In the genomic region with DNA sequence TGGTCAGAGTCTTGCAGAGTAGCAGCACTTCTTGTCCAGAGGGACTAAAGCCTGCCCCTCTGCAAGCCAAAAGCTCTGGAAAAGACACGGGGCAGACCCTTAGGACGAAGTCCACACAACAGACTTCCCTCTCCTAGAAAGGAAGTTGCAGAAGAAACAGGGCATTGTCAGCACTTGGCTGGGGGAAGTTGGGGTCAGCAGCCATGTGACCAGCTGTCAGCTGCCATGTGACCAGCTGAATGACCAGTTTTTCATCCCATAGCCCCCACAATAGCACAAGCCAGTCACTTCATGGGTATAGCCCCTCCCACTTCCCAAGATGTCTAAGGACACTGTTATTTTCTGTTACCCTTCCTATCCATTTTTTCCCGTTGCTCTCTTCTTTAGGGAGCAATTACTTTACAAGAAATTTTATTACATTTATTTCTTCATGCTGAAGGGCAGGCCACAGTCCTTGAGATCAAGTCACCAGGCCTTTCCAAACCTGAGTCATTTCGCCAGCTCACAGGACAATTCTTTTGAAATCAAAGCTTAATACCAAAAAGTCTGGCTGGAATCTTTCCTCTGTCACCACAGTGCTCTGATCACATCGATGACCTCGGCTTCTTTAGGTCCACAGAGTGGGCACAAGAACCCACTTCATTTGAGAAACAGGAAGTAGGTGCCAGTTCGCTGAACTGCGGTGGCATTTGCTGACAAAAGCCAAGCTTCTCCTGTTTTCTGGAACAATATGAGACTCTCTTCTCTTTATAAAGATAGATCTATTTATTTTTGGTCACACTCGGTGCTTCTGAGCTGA, we compare ENCODE assay signal across 16 mouse cellular contexts. TPM values are rescaled to one million over a fixed set of nuclear protein-coding genes. Genes with fewer than 3 reads are reported as not detected.
DNase-seq lines count a peak whose midpoint lies in the region; ATAC-seq and TF ChIP-seq lines count a peak whose summit lies in the region.
"Had no signal": no experiment of that assay in that cellular context is flagged by ENCODE, and none has a peak within 500 bp of the region (broad histone marks: within the 10 kb centered on the region; RNA-seq: fewer than 3 reads in every experiment).

No protein-coding gene starts in this region.

- H3K4me1 ChIP-seq in thymus, adult 2 months (replicated peaks; ENCODE audit: control insufficient read depth, insufficient read depth, low read length), result peaks cover 6% of the 10 kb centered on the region; the same call in 1 of the 2 replicates
- H3K4me1 ChIP-seq: midbrain, embryonic 12.5 days had no signal

- H3K4me3 ChIP-seq in macrophage (ENCODE audit: inconsistent target), result no peak overlapping the region
- no peak overlapping the region for H3K4me3 ChIP-seq in thymus, adult 2 months (ENCODE audit: control insufficient read depth, insufficient read depth, low read length)
- H3K4me3 ChIP-seq: midbrain, embryonic 12.5 days had no signal

- peaks cover 54% of the 10 kb centered on the region for H3K36me3 ChIP-seq in macrophage (ENCODE audit: inconsistent target)
- H3K36me3 ChIP-seq in thymus, adult 2 months (ENCODE audit: control insufficient read depth, insufficient read depth, low read length), result peaks cover 46% of the 10 kb centered on the region
- H3K36me3 ChIP-seq: midbrain, embryonic 12.5 days had no signal

- no peak for ATAC-seq in cerebellum, adult (ENCODE audit: insufficient number of reproducible peaks, low FRiP score, low TSS enrichment)
- ATAC-seq: lung, postnatal 0 days had no signal

- no peak for TF ChIP-seq POLR2A in thymus, adult 2 months (IDR thresholded peaks at IDR 0.05; ENCODE audit: control insufficient read depth, extremely low read depth, insufficient read depth, low read length, poor library complexity)

- H3K79me2 ChIP-seq in macrophage (ENCODE audit: inconsistent target), result peaks cover 75% of the 10 kb centered on the region

- DNase-seq in adrenal gland, adult (ENCODE audit: inconsistent age in 2 of 2, low spot score in 1 of 2), result peak; percentile 78 to 90
- no peak for DNase-seq in adrenal gland, adult 18-20 months (ENCODE audit: low spot score in 2 of 2)
- DNase-seq in kidney, adult 9 months, result peak; percentile 49
- DNase-seq in kidney, postnatal 14 days, result no peak
- peak; percentile 49 for DNase-seq in adrenal gland, postnatal 10 days
- no peak for DNase-seq in thymus, adult 2 months
- DNase-seq: cerebellum, adult 18-20 months; right cerebral cortex, adult 18-20 months had no signal

- H3K27me3 ChIP-seq in thymus, adult 2 months (ENCODE audit: control insufficient read depth, insufficient read depth, low read length), result no peaks in the 10 kb centered on the region
- H3K27me3 ChIP-seq: midbrain, embryonic 12.5 days had no signal

- 19% methylated on average over 9 of the region's 9 CpGs for WGBS in macrophage (ENCODE audit: missing documents)
- WGBS in thymus, adult 2 months, result 69% methylated on average over 9 of the region's 9 CpGs

- H3K27ac ChIP-seq in macrophage, result peak overlapping the region; percentile 92
- H3K27ac ChIP-seq in thymus, adult 2 months (ENCODE audit: control insufficient read depth, insufficient read depth, low read length), result no peak overlapping the region
- H3K27ac ChIP-seq: midbrain, embryonic 12.5 days; stomach, postnatal 0 days had no signal

- TF ChIP-seq CTCF in thymus, adult 2 months (IDR thresholded peaks at IDR 0.05; ENCODE audit: borderline replicate concordance, control insufficient read depth, extremely low read depth, insufficient read depth, low read length, poor library complexity), result no peak

RNA-seq across cellular contexts. Expression of gene Il10rb, which starts 9.6 kb away (rescaled TPM):
- 100 to 1,000 TPM; 176 to 268 TPM for total RNA-seq in adrenal gland, adult 18-20 months (2021)
- total RNA-seq in adrenal gland, postnatal 10 days (2021), result 10 to 100 TPM; 75.4 to 78.8 TPM
- 100 to 1,000 TPM; 195 to 513 (median 266) TPM for total RNA-seq in macrophage (2018; cell fraction: chromatin; rRNA removed)
- 100 to 1,000 TPM; 302 to 435 (median 372) TPM for total RNA-seq in macrophage (2018; cell fraction: cytosol; rRNA removed)
- 100 to 1,000 TPM; 321 to 683 (median 404) TPM for total RNA-seq in macrophage (2018; cell fraction: nucleus; rRNA removed)
- 357 to 533 TPM (median 380 TPM) in 3 replicates for polyA plus RNA-seq in macrophage (2018)
- polyA plus RNA-seq in thymus, adult 2 months (2012; rRNA removed), result 28.5 and 35.6 TPM in 2 replicates

RNA-seq across cellular contexts. Expression of gene Gm21970, which starts 24.1 kb away (rescaled TPM):
- not detected for total RNA-seq in adrenal gland, adult 18-20 months (2021)
- not detected for total RNA-seq in adrenal gland, postnatal 10 days (2021)
- total RNA-seq in macrophage (2018; cell fraction: chromatin; rRNA removed), result not detected
- under 1 TPM in 8 of 26 experiments, not detected in 18; 0.23 to 0.80 (median 0.37) TPM for total RNA-seq in macrophage (2018; cell fraction: cytosol; rRNA removed)
- total RNA-seq in macrophage (2018; cell fraction: nucleus; rRNA removed), result 1 to 10 TPM in 1 of 26 experiments, not detected in 25; 1.6 TPM
- not detected in 3 replicates for polyA plus RNA-seq in macrophage (2018)
- not detected in 2 replicates for polyA plus RNA-seq in thymus, adult 2 months (2012; rRNA removed)
- total RNA-seq: ES-E14; left cerebral cortex, postnatal 36 days had no signal
- polyA plus RNA-seq: lung, postnatal 0 days; midbrain, embryonic 12.5 days; neural tube, embryonic 11.5 days; stomach, postnatal 0 days had no signal

RNA-seq across cellular contexts. Expression of gene Ifnar2, which starts 43.0 kb away (rescaled TPM):
- 100 to 1,000 TPM in 1 of 2 experiments, 10 to 100 TPM in 1; 99.5 to 102 TPM for total RNA-seq in adrenal gland, adult 18-20 months (2021)
- 10 to 100 TPM; 78.4 TPM for total RNA-seq in adrenal gland, postnatal 10 days (2021)
- 100 to 1,000 TPM; 154 to 353 (median 191) TPM for total RNA-seq in macrophage (2018; cell fraction: chromatin; rRNA removed)
- 100 to 1,000 TPM; 175 to 241 (median 207) TPM for total RNA-seq in macrophage (2018; cell fraction: cytosol; rRNA removed)
- 100 to 1,000 TPM; 188 to 308 (median 236) TPM for total RNA-seq in macrophage (2018; cell fraction: nucleus; rRNA removed)
- polyA plus RNA-seq in macrophage (2018), result 183 to 327 TPM (median 193 TPM) in 3 replicates
- polyA plus RNA-seq in thymus, adult 2 months (2012; rRNA removed), result 57.0 and 69.9 TPM in 2 replicates

Comparison
In these comparisons a context has a peak if more than half of its experiments do, and no peak if none do; other contexts are left out.
1. DNase-seq: peak in adrenal gland, adult (2 of 2), kidney, adult 9 months (single experiment) and adrenal gland, postnatal 10 days (single experiment); none in adrenal gland, adult 18-20 months (0 of 2), kidney, postnatal 14 days (single experiment) and thymus, adult 2 months (single experiment).